Mouse (Mus musculus): ENCODE measurements around the gene Mx1. TPM values are rescaled to one million over a fixed set of nuclear protein-coding genes. Genes with fewer than 3 reads are reported as not detected.

Mx1 gene
- 0.49 TPM in 1 of 2 replicates, not detected in the other for polyA plus RNA-seq (2021; fragmentation: Nextera tagmentation)
- long read RNA-seq, experiment 1 = 0 reads
- long read RNA-seq, experiment 2 = 0 reads

GRCm38 (mm10) chr16:97462481-97463181 lies at the start of gene Mx1:
TSS of gene Mx1 (minus strand) at chr16:97462907.

Other genes with a start within 250 kb of the Mx1 start
- 3.6 and 4.8 TPM in 2 replicates for gene Bace2, start 106.2 kb downstream of the Mx1 start, polyA plus RNA-seq (2021; fragmentation: Nextera tagmentation)
- not detected in 2 replicates for gene Fam3b, start 51.9 kb upstream of the Mx1 start, polyA plus RNA-seq (2021; fragmentation: Nextera tagmentation)
- gene Tmprss2, start 148.3 kb upstream of the Mx1 start, polyA plus RNA-seq (2021; fragmentation: Nextera tagmentation) = 0.05 and 0.23 TPM in 2 replicates